Mouse (Mus musculus) stomach, embryonic 14.5 days (tissue): Measurements from ENCODE around the gene Sec61a1. TPM values are rescaled to one million over a fixed set of nuclear protein-coding genes. Genes with fewer than 3 reads are reported as not detected.
A peak's percentile ranks its signal among the peaks of the same experiment; 100 is the strongest.

Experiments used
- ATAC-seq: fragments of 200-750 bp; cut with Nextera tagmentation; 2 replicates; pipeline ENCODE4 v1.8.0; 2017; ENCODE audit warnings: low read depth, moderate TSS enrichment; ENCODE audit not compliant: insufficient number of reproducible peaks, insufficient read depth, low FRiP score
- H3K27ac ChIP-seq: fragments of 300-500 bp; sonication (generic); 2 replicates; pipeline ENCODE4 v1.5.1; 2014; ENCODE audit warnings: mild to moderate bottlenecking, low read length, moderate library complexity, mixed read lengths
- H3K27me3 ChIP-seq: fragments of 300-500 bp; sonication (generic); 2 replicates; pipeline ENCODE4 v1.6.1; 2014; ENCODE audit warnings: low read length, control low read depth, mixed read lengths; ENCODE audit not compliant: control insufficient read depth, insufficient read depth
- H3K36me3 ChIP-seq: fragments of 300-500 bp; sonication (generic); 2 replicates; pipeline ENCODE4 v1.6.1; 2014; ENCODE audit warnings: mild to moderate bottlenecking, control low read depth, low read length, moderate library complexity, mixed read lengths; ENCODE audit not compliant: control insufficient read depth, insufficient read depth
- H3K4me1 ChIP-seq: fragments of 300-500 bp; sonication (generic); 2 replicates; pipeline ENCODE4 v1.6.1; 2014; ENCODE audit warnings: low read length, control low read depth, mixed read lengths; ENCODE audit not compliant: control insufficient read depth, insufficient read depth
- H3K4me2 ChIP-seq: fragments of 300-500 bp; sonication (generic); replicated peaks from 2 replicates; pipeline ENCODE4 v1.6.1; 2014; ENCODE audit warnings: low read depth, low read length, control low read depth
- H3K4me3 ChIP-seq: fragments of 300-500 bp; sonication (generic); 2 replicates; pipeline ENCODE4 v1.5.1; 2014; ENCODE audit warnings: low read depth, low read length, control low read depth
- H3K9ac ChIP-seq: fragments of 300-500 bp; sonication (generic); replicated peaks from 2 replicates; pipeline ENCODE4 v1.6.1; 2014; ENCODE audit warnings: low read depth, mild to moderate bottlenecking, control low read depth, low read length, moderate library complexity, mixed read lengths
- H3K9me3 ChIP-seq: fragments of 300-500 bp; sonication (generic); 2 replicates; pipeline ENCODE4 v1.6.1; 2016; ENCODE audit warnings: low read depth, low read length, control low read depth; ENCODE audit not compliant: control insufficient read depth
- WGBS: fragments of 180-500 bp; shearing (Covaris S2); extraction: QIAGEN DNeasy Blood & Tissue Kit; methylation state at CpG from one replicate; pipeline ENCODE4 v1.1.7; 2014; 5-methylcytosine and 5-hydroxymethylcytosine counted together
- polyA plus RNA-seq: library from polyadenylated mRNA; unstranded; fragments of >200 nt; fragmentation: Nextera tagmentation; extraction: Ambion mirVana; gene quantifications from 2 replicates; pipeline ENCODE4 v1.2.1, GENCODE M21; 2014

Sec61a1 gene
- 217 and 245 TPM in 2 replicates for polyA plus RNA-seq

DNA sequence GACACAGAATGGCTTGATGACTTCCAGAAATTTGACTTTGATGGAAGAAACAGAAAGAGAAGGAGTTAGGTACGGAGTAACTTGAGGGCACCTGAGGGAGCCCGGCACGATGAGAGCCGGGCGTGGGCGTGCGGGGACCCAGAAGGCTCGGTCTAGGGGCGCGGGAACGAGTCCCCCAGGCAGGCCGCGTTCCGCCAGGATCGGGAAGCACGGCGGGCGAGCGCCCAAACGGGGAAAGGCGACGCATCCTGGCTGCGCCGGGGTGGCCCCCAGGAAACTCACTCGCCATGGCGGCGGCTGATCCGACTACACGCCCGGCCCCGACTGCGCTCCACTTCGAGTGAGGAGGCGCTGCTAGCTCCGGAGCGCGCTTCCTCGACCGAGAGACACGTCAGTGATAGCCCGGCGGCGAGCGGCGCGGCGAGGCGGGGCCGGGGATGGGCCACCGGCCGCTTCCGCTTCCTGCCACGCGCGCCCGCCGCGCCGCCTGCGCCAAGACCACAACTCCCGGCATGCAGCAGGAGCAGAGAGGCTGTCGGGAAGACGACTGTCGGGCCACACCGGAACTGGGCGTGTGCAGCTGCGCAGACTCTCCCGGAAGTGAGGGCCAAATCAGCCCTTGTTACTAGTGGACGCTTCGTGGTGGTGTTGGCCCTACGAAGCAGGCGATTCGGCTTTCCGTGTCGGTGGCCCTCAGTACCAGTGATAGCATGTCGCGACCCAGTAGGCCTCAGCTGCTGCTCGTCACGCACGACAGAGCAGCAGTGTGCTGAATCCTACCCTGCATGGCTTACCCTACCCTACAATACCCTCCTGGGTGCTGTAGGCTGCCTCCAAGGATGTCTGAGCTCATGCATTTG, at the start of gene Sec61a1:
Sec61a1 (minus strand) TSS at position 502 of the 860 bp plus-strand sequence.
- H3K9ac ChIP-seq: peak within 1 kb of the TSS; percentile 98
- H3K4me3 ChIP-seq: peak within 1 kb of the TSS; percentile 88
- H3K9me3 ChIP-seq: no peaks in the 10 kb centered on the region
- peak within 1 kb of the TSS; percentile 87 for H3K4me2 ChIP-seq
- H3K27ac ChIP-seq: peak within 1 kb of the TSS; percentile 89; the same call in 1 of the 2 replicates
- peak; percentile 97 for ATAC-seq
- under 1% methylated on average over 67 of the region's 80 CpGs for WGBS
- H3K36me3 ChIP-seq: peaks cover 26% of the 10 kb centered on the region
- peaks cover 5% of the 10 kb centered on the region; the same call in 1 of the 2 replicates for H3K4me1 ChIP-seq
- no peaks in the 10 kb centered on the region for H3K27me3 ChIP-seq

DNA sequence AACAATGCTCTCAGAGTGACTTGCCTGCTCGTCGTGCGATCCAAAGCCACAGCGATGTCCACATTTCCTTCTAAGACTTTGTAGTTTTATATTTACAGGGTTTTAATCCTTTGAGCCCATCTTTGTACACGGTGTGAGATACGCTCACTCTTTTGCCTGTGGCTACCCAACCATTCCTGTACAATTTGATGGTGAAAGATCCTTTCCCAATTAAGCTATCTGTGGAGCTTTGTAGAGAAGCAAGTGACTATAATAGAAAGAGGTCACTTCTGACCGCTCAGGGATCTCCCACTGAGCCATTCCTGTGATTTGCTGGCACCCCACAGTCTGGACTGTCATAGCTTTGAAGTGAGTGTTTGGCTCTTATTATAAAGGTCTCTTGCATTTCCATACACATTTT, 48.0 kb upstream of the Sec61a1 start:
- Histone ChIP-seq H3K4me2 (no peak overlapping the region), H3K9ac (no peak overlapping the region), H3K4me3 (no peak overlapping the region), H3K4me1 (no peaks in the 10 kb centered on the region), H3K9me3 (no peaks in the 10 kb centered on the region), H3K27ac (no peak overlapping the region), H3K36me3 (no peaks in the 10 kb centered on the region), H3K27me3 (no peaks in the 10 kb centered on the region)
- no peak for ATAC-seq
- 27% methylated on average over 7 of the region's 7 CpGs for WGBS

DNA sequence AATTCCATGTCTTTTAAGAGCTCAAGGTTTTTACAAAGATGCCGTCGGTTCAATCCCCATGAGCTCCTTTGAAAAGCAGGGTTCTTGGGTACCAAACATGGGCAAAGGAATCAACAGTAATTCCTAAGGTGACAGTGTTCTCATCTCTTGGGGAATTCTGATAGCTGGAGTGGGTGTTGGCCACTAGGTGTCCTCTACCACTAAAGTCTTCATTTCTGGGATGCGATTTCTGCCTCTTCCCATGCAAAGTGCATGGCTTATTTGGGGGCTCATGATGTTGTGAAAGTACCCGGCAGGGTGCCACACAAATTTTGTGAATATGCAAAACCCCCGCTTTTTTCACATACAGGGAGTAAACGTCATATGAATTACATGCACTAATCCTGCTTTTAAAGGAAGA, 46.3 kb upstream of the Sec61a1 start:
- no peaks in the 10 kb centered on the region for H3K27me3 ChIP-seq
- no peaks in the 10 kb centered on the region for H3K4me1 ChIP-seq
- H3K27ac ChIP-seq: no peak overlapping the region
- no peak overlapping the region for H3K4me3 ChIP-seq
- ATAC-seq: no peak
- WGBS: 28% methylated on average over 6 of the region's 6 CpGs
- H3K4me2 ChIP-seq: no peak overlapping the region
- no peak overlapping the region for H3K9ac ChIP-seq
- no peaks in the 10 kb centered on the region for H3K9me3 ChIP-seq
- H3K36me3 ChIP-seq: no peaks in the 10 kb centered on the region

DNA sequence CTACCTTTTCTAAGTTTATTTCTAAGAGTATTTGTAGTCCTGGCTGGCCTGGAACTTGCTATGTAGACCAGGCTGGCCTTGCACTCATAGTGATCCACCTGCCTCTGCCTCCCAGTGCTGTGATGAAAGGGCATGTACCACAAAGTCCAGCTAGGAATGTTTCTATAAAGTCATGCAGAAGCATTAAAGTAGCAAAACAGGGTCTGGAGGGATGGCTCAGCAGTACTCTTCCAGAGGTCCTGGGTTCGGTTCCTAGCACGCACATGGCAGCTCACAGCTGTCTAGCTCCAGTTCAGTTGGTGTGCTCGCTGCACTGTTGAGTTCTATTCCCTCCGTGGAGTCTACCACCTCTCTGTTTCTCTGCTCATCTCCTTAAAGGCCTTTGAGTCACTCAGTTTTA, 41.5 kb upstream of the Sec61a1 start:
- H3K27me3 ChIP-seq: no peaks in the 10 kb centered on the region
- H3K4me3 ChIP-seq: no peak overlapping the region
- 86% methylated on average over 4 of the region's 4 CpGs for WGBS
- no peak overlapping the region for H3K9ac ChIP-seq
- no peaks in the 10 kb centered on the region for H3K4me1 ChIP-seq
- no peak overlapping the region for H3K27ac ChIP-seq
- no peak overlapping the region for H3K4me2 ChIP-seq
- no peaks in the 10 kb centered on the region for H3K9me3 ChIP-seq
- no peaks in the 10 kb centered on the region for H3K36me3 ChIP-seq
- no peak for ATAC-seq

DNA sequence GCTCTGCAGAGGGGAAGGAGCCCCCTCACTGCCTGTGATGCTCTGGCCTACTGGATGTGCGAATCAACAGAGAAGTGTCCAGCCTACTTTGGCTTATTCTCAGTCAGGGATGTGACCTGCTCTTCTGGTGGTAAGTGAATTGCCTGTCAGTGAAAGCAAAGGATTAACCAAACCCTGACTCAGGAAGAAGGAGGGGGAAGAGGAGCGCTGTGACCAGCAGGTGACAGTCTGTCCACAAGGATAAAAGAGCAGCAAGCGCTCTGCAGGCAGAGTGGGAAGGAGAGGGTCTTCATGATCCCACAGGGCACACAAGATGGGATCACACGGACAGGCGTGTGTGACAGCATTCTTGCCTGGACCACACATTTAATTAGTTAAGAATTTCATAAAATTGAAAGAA, 41.0 kb upstream of the Sec61a1 start:
- no peaks in the 10 kb centered on the region for H3K4me1 ChIP-seq

DNA sequence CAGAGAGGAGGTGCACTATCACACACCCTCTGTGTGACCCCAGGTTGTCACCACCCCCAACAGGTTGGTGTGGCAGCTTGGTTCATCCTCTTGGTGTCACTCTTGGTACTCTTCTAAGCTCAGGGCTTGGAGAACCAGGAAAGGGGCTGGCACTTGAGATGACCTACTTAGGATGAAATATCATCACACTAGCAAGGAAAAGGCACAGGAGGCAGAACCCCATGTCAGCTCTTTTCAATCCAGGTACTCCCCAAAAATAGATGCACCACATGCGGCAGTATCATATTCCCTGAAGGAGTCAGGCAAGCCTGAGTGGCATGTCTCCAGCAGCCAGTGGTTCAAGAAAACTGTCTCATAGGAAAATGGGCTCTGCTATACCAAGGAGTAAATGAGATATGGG, 39.4 kb upstream of the Sec61a1 start:
- WGBS: 90% methylated on average over 1 of the region's 1 CpGs
- H3K4me1 ChIP-seq: no peaks in the 10 kb centered on the region

More for the DNA sequence above, 41.0 kb upstream of the Sec61a1 start:
- no peak overlapping the region for H3K4me3 ChIP-seq
- no peaks in the 10 kb centered on the region for H3K27me3 ChIP-seq
- no peak for ATAC-seq
- 38% methylated on average over 5 of the region's 5 CpGs for WGBS
- no peak overlapping the region for H3K9ac ChIP-seq
- H3K36me3 ChIP-seq: no peaks in the 10 kb centered on the region
- H3K9me3 ChIP-seq: no peaks in the 10 kb centered on the region
- H3K4me2 ChIP-seq: no peak overlapping the region
- no peak overlapping the region for H3K27ac ChIP-seq

DNA sequence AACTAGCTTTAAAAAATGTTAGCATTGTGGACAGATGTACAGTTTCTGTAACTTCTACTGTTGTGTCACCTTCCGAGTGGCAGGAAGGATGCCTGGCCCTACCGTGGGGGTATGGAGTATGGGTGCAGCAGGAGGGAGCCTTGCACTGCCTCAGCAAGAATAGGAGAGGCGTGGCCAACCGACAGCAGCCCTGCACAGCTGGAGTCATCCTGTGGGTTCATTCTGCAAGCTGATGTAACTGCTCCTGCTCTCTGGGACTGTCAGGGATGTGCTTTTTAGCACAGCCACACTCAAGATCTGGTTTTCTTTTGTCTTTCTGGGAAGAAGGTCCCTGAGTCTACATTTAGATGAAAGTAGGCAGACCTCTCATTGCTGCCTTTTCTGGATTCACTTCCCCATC, 38.8 kb upstream of the Sec61a1 start:
- Histone ChIP-seq H3K4me1 (no peaks in the 10 kb centered on the region), H3K9me3 (no peaks in the 10 kb centered on the region), H3K27me3 (no peaks in the 10 kb centered on the region), H3K4me3 (no peak overlapping the region), H3K4me2 (no peak overlapping the region), H3K9ac (no peak overlapping the region), H3K36me3 (no peaks in the 10 kb centered on the region), H3K27ac (no peak overlapping the region)
- 21% methylated on average over 4 of the region's 4 CpGs for WGBS
- no peak for ATAC-seq

More for the DNA sequence above, 39.4 kb upstream of the Sec61a1 start:
- no peaks in the 10 kb centered on the region for H3K9me3 ChIP-seq
- H3K4me3 ChIP-seq: no peak overlapping the region
- H3K9ac ChIP-seq: no peak overlapping the region
- no peak overlapping the region for H3K4me2 ChIP-seq
- no peaks in the 10 kb centered on the region for H3K36me3 ChIP-seq
- no peaks in the 10 kb centered on the region for H3K27me3 ChIP-seq
- no peak for ATAC-seq
- H3K27ac ChIP-seq: no peak overlapping the region

DNA sequence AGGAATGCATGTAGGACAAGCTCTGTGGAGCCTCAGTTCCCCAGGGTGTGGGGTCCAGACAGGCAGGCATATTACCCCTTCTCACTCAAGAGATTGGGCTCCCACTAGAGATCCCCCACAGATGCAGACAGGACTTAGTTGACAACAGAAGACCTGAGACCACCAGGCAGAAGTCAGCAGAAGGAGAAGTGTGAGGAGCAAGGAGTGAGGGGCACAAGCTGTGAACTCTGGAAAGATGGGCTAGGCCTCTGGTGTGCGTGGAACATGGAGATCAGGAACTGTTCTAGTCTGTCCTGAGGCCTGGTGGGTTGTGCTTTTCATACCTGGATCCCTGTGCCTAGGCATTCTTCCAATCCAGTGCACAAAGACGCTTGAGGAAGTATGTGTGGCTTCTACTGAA, 31.2 kb upstream of the Sec61a1 start:
- no peaks in the 10 kb centered on the region for H3K4me1 ChIP-seq
- no peaks in the 10 kb centered on the region for H3K27me3 ChIP-seq
- no peak overlapping the region for H3K27ac ChIP-seq
- H3K4me2 ChIP-seq: no peak overlapping the region
- 74% methylated on average over 2 of the region's 2 CpGs for WGBS
- no peaks in the 10 kb centered on the region for H3K9me3 ChIP-seq
- ATAC-seq: no peak
- no peaks in the 10 kb centered on the region for H3K36me3 ChIP-seq
- H3K4me3 ChIP-seq: no peak overlapping the region
- H3K9ac ChIP-seq: no peak overlapping the region
